Mouse (Mus musculus): ENCODE measurements at regions not wholly inside any gene's neighbourhood (a gene's known extent, or its start where the extent isn't known, plus 50 kb on each side); places are given as distances from the start of the nearest gene placed in this dataset.

GRCm38 (mm10) chr11:89932231-89932865, 70.3 kb downstream of the Pctp start:
- Histone ChIP-seq H3K9me3 (no peaks in the 10 kb centered on the region), H3K27ac (no peak overlapping the region), H3K4me1 (no peaks in the 10 kb centered on the region), H3K36me3 (no peaks in the 10 kb centered on the region), H3K4me3 (no peak overlapping the region), H3K9ac (no peak overlapping the region), H3K4me2 (replicated peaks) (no peak overlapping the region), H3K27me3 (no peaks in the 10 kb centered on the region)
- ATAC-seq (ENCODE audit: low FRiP score, low read depth): no peak
- 74% methylated on average over 8 of the region's 8 CpGs for WGBS

- H3K9me3 ChIP-seq: no peaks in the 10 kb centered on the region
- no peaks in the 10 kb centered on the region for H3K4me1 ChIP-seq
- H3K4me2 ChIP-seq (replicated peaks): no peak overlapping the region
- H3K36me3 ChIP-seq: no peaks in the 10 kb centered on the region
- H3K9ac ChIP-seq: no peak overlapping the region
- no peaks in the 10 kb centered on the region for H3K27me3 ChIP-seq
- ATAC-seq (ENCODE audit: low FRiP score, low read depth): no peak
- 80% methylated on average over 12 of the region's 12 CpGs for WGBS
- no peak overlapping the region for H3K27ac ChIP-seq
- no peak overlapping the region for H3K4me3 ChIP-seq
Observed at GRCm38 (mm10) chr11:89929115-89929988, 73.3 kb downstream of the Pctp start.

GRCm38 (mm10) chr11:89927483-89928156, 75.1 kb downstream of the Pctp start:
- Histone ChIP-seq H3K4me2 (replicated peaks) (no peak overlapping the region), H3K4me3 (no peak overlapping the region), H3K9ac (no peak overlapping the region), H3K9me3 (no peaks in the 10 kb centered on the region), H3K36me3 (no peaks in the 10 kb centered on the region), H3K27ac (no peak overlapping the region), H3K4me1 (no peaks in the 10 kb centered on the region), H3K27me3 (no peaks in the 10 kb centered on the region)
- 83% methylated on average over 3 of the region's 3 CpGs for WGBS
- ATAC-seq (ENCODE audit: low FRiP score, low read depth): no peak

- Histone ChIP-seq H3K27me3 (no peaks in the 10 kb centered on the region), H3K4me3 (no peak overlapping the region), H3K9me3 (no peaks in the 10 kb centered on the region), H3K9ac (no peak overlapping the region), H3K36me3 (no peaks in the 10 kb centered on the region), H3K4me2 (replicated peaks) (no peak overlapping the region), H3K4me1 (no peaks in the 10 kb centered on the region), H3K27ac (no peak overlapping the region)
- no peak for ATAC-seq (ENCODE audit: low FRiP score, low read depth)
- 56% methylated on average over 6 of the region's 6 CpGs for WGBS
Observed at GRCm38 (mm10) chr11:89922551-89922950, 80.1 kb downstream of the Pctp start.

GRCm38 (mm10) chr11:89921146-89921545, 81.5 kb downstream of the Pctp start:
- no peak overlapping the region for H3K4me3 ChIP-seq
- no peaks in the 10 kb centered on the region for H3K9me3 ChIP-seq
- no peak overlapping the region for H3K27ac ChIP-seq
- no peaks in the 10 kb centered on the region for H3K27me3 ChIP-seq
- no peak overlapping the region for H3K9ac ChIP-seq
- no peaks in the 10 kb centered on the region for H3K36me3 ChIP-seq
- 39% methylated on average over 6 of the region's 6 CpGs for WGBS
- ATAC-seq (ENCODE audit: low FRiP score, low read depth): peak; percentile 59; the same call in 1 of the 2 replicates
- no peak overlapping the region for H3K4me2 ChIP-seq (replicated peaks)
- no peaks in the 10 kb centered on the region for H3K4me1 ChIP-seq

GRCm38 (mm10) chr11:89915795-89916194, 86.9 kb downstream of the Pctp start:
- Histone ChIP-seq H3K4me1 (no peaks in the 10 kb centered on the region), H3K9me3 (no peaks in the 10 kb centered on the region), H3K9ac (no peak overlapping the region), H3K4me3 (no peak overlapping the region), H3K27ac (no peak overlapping the region), H3K27me3 (no peaks in the 10 kb centered on the region), H3K36me3 (no peaks in the 10 kb centered on the region), H3K4me2 (replicated peaks) (no peak overlapping the region)
- no peak for ATAC-seq (ENCODE audit: low FRiP score, low read depth)
- 80% methylated on average over 4 of the region's 4 CpGs for WGBS

GRCm38 (mm10) chr11:89914577-89914976, 88.1 kb downstream of the Pctp start:
- ATAC-seq (ENCODE audit: low FRiP score, low read depth): no peak
- H3K4me3 ChIP-seq: no peak overlapping the region

GRCm38 (mm10) chr11:89901241-89901740, 101.4 kb downstream of the Pctp start:
- H3K4me1 ChIP-seq: no peaks in the 10 kb centered on the region
- H3K9ac ChIP-seq: no peak overlapping the region
- H3K9me3 ChIP-seq: no peaks in the 10 kb centered on the region
- no peak for ATAC-seq (ENCODE audit: low FRiP score, low read depth)
- no peak overlapping the region for H3K4me2 ChIP-seq (replicated peaks)
- H3K4me3 ChIP-seq: no peak overlapping the region
- no peak overlapping the region for H3K27ac ChIP-seq
- 51% methylated on average over 9 of the region's 9 CpGs for WGBS
- no peaks in the 10 kb centered on the region for H3K36me3 ChIP-seq
- no peaks in the 10 kb centered on the region for H3K27me3 ChIP-seq

More at GRCm38 (mm10) chr11:89914577-89914976, 88.1 kb downstream of the Pctp start:
- H3K27ac ChIP-seq: no peak overlapping the region
- H3K9ac ChIP-seq: no peak overlapping the region
- WGBS: 83% methylated on average over 2 of the region's 2 CpGs
- H3K36me3 ChIP-seq: no peaks in the 10 kb centered on the region
- H3K27me3 ChIP-seq: no peaks in the 10 kb centered on the region
- H3K4me2 ChIP-seq (replicated peaks): no peak overlapping the region
- no peaks in the 10 kb centered on the region for H3K4me1 ChIP-seq
- H3K9me3 ChIP-seq: no peaks in the 10 kb centered on the region

GRCm38 (mm10) chr11:89898516-89898915, 104.2 kb downstream of the Pctp start:
- no peaks in the 10 kb centered on the region for H3K36me3 ChIP-seq
- H3K27me3 ChIP-seq: no peaks in the 10 kb centered on the region
- WGBS: 60% methylated on average over 4 of the region's 4 CpGs

GRCm38 (mm10) chr11:89896854-89897253, 105.8 kb downstream of the Pctp start:
- Histone ChIP-seq H3K9me3 (no peaks in the 10 kb centered on the region), H3K27ac (no peak overlapping the region), H3K4me1 (no peaks in the 10 kb centered on the region), H3K36me3 (no peaks in the 10 kb centered on the region), H3K4me2 (replicated peaks) (no peak overlapping the region), H3K27me3 (no peaks in the 10 kb centered on the region), H3K9ac (no peak overlapping the region), H3K4me3 (no peak overlapping the region)
- no peak for ATAC-seq (ENCODE audit: low FRiP score, low read depth)
- WGBS: 75% methylated on average over 3 of the region's 3 CpGs

More at GRCm38 (mm10) chr11:89898516-89898915, 104.2 kb downstream of the Pctp start:
- Histone ChIP-seq H3K4me1 (no peaks in the 10 kb centered on the region), H3K4me3 (no peak overlapping the region), H3K27ac (no peak overlapping the region), H3K9me3 (no peaks in the 10 kb centered on the region), H3K4me2 (replicated peaks) (no peak overlapping the region), H3K9ac (no peak overlapping the region)
- ATAC-seq (ENCODE audit: low FRiP score, low read depth): no peak

- H3K4me1 ChIP-seq: no peaks in the 10 kb centered on the region
- H3K9ac ChIP-seq: no peak overlapping the region
- no peaks in the 10 kb centered on the region for H3K36me3 ChIP-seq
- no peak for ATAC-seq (ENCODE audit: low FRiP score, low read depth)
- no peaks in the 10 kb centered on the region for H3K27me3 ChIP-seq
- H3K4me2 ChIP-seq (replicated peaks): no peak overlapping the region
- H3K9me3 ChIP-seq: no peaks in the 10 kb centered on the region
- WGBS: 68% methylated on average over 2 of the region's 2 CpGs
- no peak overlapping the region for H3K4me3 ChIP-seq
- no peak overlapping the region for H3K27ac ChIP-seq
Observed at GRCm38 (mm10) chr11:89871587-89871986, 94.1 kb upstream of the Ankfn1 start.

- no peaks in the 10 kb centered on the region for H3K36me3 ChIP-seq
- H3K4me2 ChIP-seq (replicated peaks): no peak overlapping the region
- no peak overlapping the region for H3K27ac ChIP-seq
- no peak overlapping the region for H3K9ac ChIP-seq
- no peaks in the 10 kb centered on the region for H3K4me1 ChIP-seq
- no peaks in the 10 kb centered on the region for H3K27me3 ChIP-seq
- no peak overlapping the region for H3K4me3 ChIP-seq
- WGBS: 73% methylated on average over 2 of the region's 2 CpGs
- H3K9me3 ChIP-seq: no peaks in the 10 kb centered on the region
- no peak for ATAC-seq (ENCODE audit: low FRiP score, low read depth)
Observed at GRCm38 (mm10) chr11:89867575-89867974, 90.1 kb upstream of the Ankfn1 start.
